Mouse (Mus musculus) MN1 (cell line): ENCODE data around the gene Tmem253.
"Not testable (repeated sequence)": the region's sequence is repeated elsewhere in the genome, so short reads cannot be mapped to it uniquely, and the experiment has no call there.

Experiments used
- DNase-seq: peaks from one replicate; pipeline ENCODE4 v3.0.0-alpha.2; 2016; ENCODE audit warnings: low spot score

Gene Tmem253

GRCm38 (mm10) chr14:52021568-52022212 lies 6.2 kb downstream of the Tmem253 start:
- DNase-seq, result no peak

- DNase-seq, result no peak
Observed at GRCm38 (mm10) chr14:52022244-52022708, 6.8 kb downstream of the Tmem253 start.

GRCm38 (mm10) chr14:52022709-52023459 lies 7.4 kb downstream of the Tmem253 start:
- DNase-seq, result peak; percentile 94

GRCm38 (mm10) chr14:52024133-52024532 lies 8.7 kb downstream of the Tmem253 start:
- DNase-seq, result no peak

- no peak for DNase-seq
Observed at GRCm38 (mm10) chr14:52026342-52026741, 10.9 kb downstream of the Tmem253 start.

GRCm38 (mm10) chr14:52035926-52036325 lies 20.5 kb downstream of the Tmem253 start:
- no peak for DNase-seq

GRCm38 (mm10) chr14:52039332-52039731 lies 23.9 kb downstream of the Tmem253 start:
- DNase-seq, result no peak

- DNase-seq, result not testable (repeated sequence)
Observed at GRCm38 (mm10) chr14:52042359-52042758, 26.9 kb downstream of the Tmem253 start, which contains the start of gene Olfr221. TSS of gene Olfr221 (minus strand) at chr14:52042459.

GRCm38 (mm10) chr14:52043446-52043845 lies 28.0 kb downstream of the Tmem253 start:
- DNase-seq, result no peak

GRCm38 (mm10) chr14:52044901-52045678 lies 29.6 kb downstream of the Tmem253 start:
- peak; percentile 56 for DNase-seq

- DNase-seq, result no peak
Observed at GRCm38 (mm10) chr14:52045966-52046565, 30.6 kb downstream of the Tmem253 start.

- not testable (repeated sequence) for DNase-seq
Observed at GRCm38 (mm10) chr14:52052720-52053119, 37.3 kb downstream of the Tmem253 start.

GRCm38 (mm10) chr14:52059982-52060381 lies 44.5 kb downstream of the Tmem253 start:
- DNase-seq, result no peak

GRCm38 (mm10) chr14:52060800-52061199 lies 45.3 kb downstream of the Tmem253 start:
- no peak for DNase-seq

GRCm38 (mm10) chr14:52061798-52062197 lies 46.3 kb downstream of the Tmem253 start:
- DNase-seq, result no peak

- DNase-seq, result no peak
Observed at GRCm38 (mm10) chr14:52066135-52066534, 50.7 kb downstream of the Tmem253 start.
